Mouse (Mus musculus): ENCODE data around the gene Flcn. TPM values are rescaled to one million over a fixed set of nuclear protein-coding genes. Genes with fewer than 3 reads are reported as not detected.

Gene Flcn
- polyA plus RNA-seq, 1 experiment: not detected

GRCm38 (mm10) chr11:59787199-59787781, 22.5 kb downstream of the Flcn start, which contains the start of gene Pld6:
Gene Pld6, minus strand, starts transcription at chr11:59787645.
- TF ChIP-seq CTCF (IDR thresholded peaks at IDR 0.05; ENCODE audit: insufficient read depth, low read depth, low read length) (no peak), POLR2A (IDR thresholded peaks at IDR 0.05; ENCODE audit: insufficient read depth, low read depth, low read length) (no peak)
- Histone ChIP-seq H3K27ac (ENCODE audit: insufficient read depth, low read depth, low read length) (no peak within 1 kb of the TSS), H3K4me3 (ENCODE audit: insufficient read depth, low read depth, low read length) (peak within 1 kb of the TSS; percentile 35), H3K4me1 (ENCODE audit: control insufficient read depth, insufficient read depth, low read length) (peaks cover 14% of the 10 kb centered on the region; the same call in 1 of the 2 replicates)
- 1% methylated on average over 51 of the region's 51 CpGs for WGBS

GRCm38 (mm10) chr11:59786444-59787198, 23.2 kb downstream of the Flcn start:
- TF ChIP-seq POLR2A (IDR thresholded peaks at IDR 0.05; ENCODE audit: insufficient read depth, low read depth, low read length) (no peak), CTCF (IDR thresholded peaks at IDR 0.05; ENCODE audit: insufficient read depth, low read depth, low read length) (no peak)
- 54% methylated on average over 15 of the region's 15 CpGs for WGBS
- Histone ChIP-seq H3K4me1 (ENCODE audit: control insufficient read depth, insufficient read depth, low read length) (peaks cover 14% of the 10 kb centered on the region; the same call in 1 of the 2 replicates), H3K4me3 (ENCODE audit: insufficient read depth, low read depth, low read length) (peak overlapping the region; percentile 35), H3K27ac (ENCODE audit: insufficient read depth, low read depth, low read length) (no peak overlapping the region)

DNA sequence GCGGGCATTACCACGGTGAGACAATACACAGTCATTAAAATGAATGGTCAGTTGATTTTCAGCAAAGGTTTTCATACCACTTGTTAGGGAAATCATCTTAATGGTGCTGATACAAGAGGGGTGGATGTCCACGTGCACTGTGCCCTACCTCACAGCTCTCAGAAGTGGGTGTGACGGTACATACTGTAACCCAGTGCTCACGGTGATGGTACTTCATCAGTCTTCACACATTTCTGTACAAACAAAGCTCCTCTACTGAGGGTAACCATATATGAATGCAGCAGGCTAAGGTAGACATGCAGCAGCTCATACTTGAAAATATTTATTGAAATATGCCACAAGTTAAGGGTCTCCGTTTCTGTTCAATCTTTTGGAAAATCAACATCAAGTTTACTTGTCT, 26.2 kb downstream of the Flcn start:
- no peak for TF ChIP-seq CTCF (IDR thresholded peaks at IDR 0.05; ENCODE audit: insufficient read depth, low read depth, low read length)
- no peak for TF ChIP-seq POLR2A (IDR thresholded peaks at IDR 0.05; ENCODE audit: insufficient read depth, low read depth, low read length)
- no peak overlapping the region for H3K4me3 ChIP-seq (ENCODE audit: insufficient read depth, low read depth, low read length)
- H3K4me1 ChIP-seq (ENCODE audit: control insufficient read depth, insufficient read depth, low read length): peaks cover 14% of the 10 kb centered on the region; the same call in 1 of the 2 replicates
- WGBS: 80% methylated on average over 6 of the region's 6 CpGs
- H3K27ac ChIP-seq (ENCODE audit: insufficient read depth, low read depth, low read length): no peak overlapping the region

DNA sequence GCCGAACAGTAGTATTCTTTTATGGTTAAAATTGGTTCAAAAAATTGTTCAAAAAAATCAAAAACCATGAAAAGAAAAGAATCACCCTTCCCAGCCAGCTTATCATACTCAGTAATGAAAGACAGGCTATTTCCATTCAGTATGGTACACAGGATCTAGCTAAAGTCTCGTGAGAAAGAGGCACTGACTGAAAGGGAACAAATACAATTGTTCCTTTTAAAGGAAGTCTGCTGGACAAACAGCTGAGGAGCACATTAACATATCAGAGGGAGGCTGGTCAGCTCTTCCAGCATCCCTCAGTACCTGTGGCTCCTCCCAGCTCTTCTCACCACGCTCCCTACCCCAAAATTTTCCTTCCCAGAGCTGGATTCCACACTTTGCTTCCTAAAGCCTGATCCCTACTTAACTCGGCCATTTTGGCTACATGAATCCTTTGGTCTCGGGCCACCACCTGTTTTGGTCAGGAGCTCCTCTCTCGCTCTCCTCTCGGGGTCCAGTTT, 27.7 kb downstream of the Flcn start:
- no peak overlapping the region for H3K27ac ChIP-seq (ENCODE audit: insufficient read depth, low read depth, low read length)
- no peak overlapping the region for H3K4me3 ChIP-seq (ENCODE audit: insufficient read depth, low read depth, low read length)
- 69% methylated on average over 7 of the region's 7 CpGs for WGBS
- H3K4me1 ChIP-seq (ENCODE audit: control insufficient read depth, insufficient read depth, low read length): peaks cover 8% of the 10 kb centered on the region; the same call in 1 of the 2 replicates
- no peak for TF ChIP-seq POLR2A (IDR thresholded peaks at IDR 0.05; ENCODE audit: insufficient read depth, low read depth, low read length)
- no peak for TF ChIP-seq CTCF (IDR thresholded peaks at IDR 0.05; ENCODE audit: insufficient read depth, low read depth, low read length)

- no peak overlapping the region for H3K27ac ChIP-seq (ENCODE audit: insufficient read depth, low read depth, low read length)
- no peaks in the 10 kb centered on the region for H3K4me1 ChIP-seq (ENCODE audit: control insufficient read depth, insufficient read depth, low read length)
- no peak overlapping the region for H3K4me3 ChIP-seq (ENCODE audit: insufficient read depth, low read depth, low read length)
- TF ChIP-seq CTCF (IDR thresholded peaks at IDR 0.05; ENCODE audit: insufficient read depth, low read depth, low read length) (no peak), POLR2A (IDR thresholded peaks at IDR 0.05; ENCODE audit: insufficient read depth, low read depth, low read length) (no peak)
- 88% methylated on average over 4 of the region's 4 CpGs for WGBS
Observed at GRCm38 (mm10) chr11:59780241-59780640, 29.6 kb downstream of the Flcn start.

GRCm38 (mm10) chr11:59779406-59779805, 30.4 kb downstream of the Flcn start:
- Histone ChIP-seq H3K4me1 (ENCODE audit: control insufficient read depth, insufficient read depth, low read length) (no peaks in the 10 kb centered on the region), H3K4me3 (ENCODE audit: insufficient read depth, low read depth, low read length) (no peak overlapping the region), H3K27ac (ENCODE audit: insufficient read depth, low read depth, low read length) (no peak overlapping the region)
- WGBS: 69% methylated on average over 4 of the region's 4 CpGs
- TF ChIP-seq POLR2A (IDR thresholded peaks at IDR 0.05; ENCODE audit: insufficient read depth, low read depth, low read length) (no peak), CTCF (IDR thresholded peaks at IDR 0.05; ENCODE audit: insufficient read depth, low read depth, low read length) (no peak)

DNA sequence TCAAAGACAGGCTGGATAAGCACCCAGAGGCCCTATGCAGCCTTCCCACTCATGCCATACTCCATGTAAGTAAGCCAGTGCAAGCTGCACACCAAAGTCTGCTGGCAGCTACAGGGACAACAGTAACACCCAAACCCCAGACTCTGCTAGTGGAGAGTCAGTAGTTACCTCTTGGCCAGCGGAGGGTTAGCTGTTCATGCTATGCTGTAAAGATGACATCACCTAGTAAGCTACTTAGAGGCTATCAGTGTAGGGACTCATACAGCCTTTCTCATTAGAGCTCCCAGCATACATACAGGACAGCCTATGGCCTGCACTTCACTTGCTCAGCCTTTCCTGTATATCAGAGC, 31.0 kb downstream of the Flcn start:
- TF ChIP-seq POLR2A (IDR thresholded peaks at IDR 0.05; ENCODE audit: insufficient read depth, low read depth, low read length) (no peak), CTCF (IDR thresholded peaks at IDR 0.05; ENCODE audit: insufficient read depth, low read depth, low read length) (no peak)
- Histone ChIP-seq H3K4me1 (ENCODE audit: control insufficient read depth, insufficient read depth, low read length) (no peaks in the 10 kb centered on the region), H3K4me3 (ENCODE audit: insufficient read depth, low read depth, low read length) (no peak overlapping the region), H3K27ac (ENCODE audit: insufficient read depth, low read depth, low read length) (no peak overlapping the region)
- 85% methylated on average over 1 of the region's 1 CpGs for WGBS

DNA sequence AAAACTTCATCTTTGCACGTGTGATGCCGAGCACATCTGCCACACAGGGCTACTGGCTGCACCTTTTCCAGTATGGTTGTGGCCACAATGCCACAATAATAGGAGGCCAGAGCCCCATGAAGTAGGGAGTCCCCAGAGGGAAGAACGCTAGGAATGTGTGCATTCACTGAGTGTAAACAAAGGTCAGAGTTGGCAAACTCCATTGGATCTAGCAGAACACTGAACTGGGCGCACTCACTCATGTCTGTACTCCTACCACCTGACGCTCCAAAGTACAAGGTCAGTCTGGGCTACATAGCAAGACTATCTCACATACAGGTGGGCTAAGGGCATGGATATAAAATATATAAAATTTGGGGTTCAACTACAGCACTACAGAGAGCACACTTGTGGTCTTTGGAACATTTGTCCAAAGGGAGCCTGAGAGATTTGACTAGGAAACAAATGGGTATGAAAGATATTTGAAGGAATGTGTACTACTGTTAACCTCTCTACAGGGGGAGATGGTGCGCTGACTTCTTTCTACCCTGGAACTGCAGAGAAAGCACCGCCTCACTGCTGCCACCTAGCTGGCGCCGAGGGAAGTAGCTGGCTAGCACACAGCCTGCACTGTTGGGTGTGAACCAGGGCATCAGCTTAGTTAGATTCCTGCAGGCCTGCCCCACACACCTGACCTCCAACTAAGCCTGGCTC, 31.5 kb downstream of the Flcn start:
- H3K4me3 ChIP-seq (ENCODE audit: insufficient read depth, low read depth, low read length): no peak overlapping the region
- TF ChIP-seq POLR2A (IDR thresholded peaks at IDR 0.05; ENCODE audit: insufficient read depth, low read depth, low read length) (no peak), CTCF (IDR thresholded peaks at IDR 0.05; ENCODE audit: insufficient read depth, low read depth, low read length) (peak; percentile 84)
- no peaks in the 10 kb centered on the region for H3K4me1 ChIP-seq (ENCODE audit: control insufficient read depth, insufficient read depth, low read length)
- 58% methylated on average over 9 of the region's 9 CpGs for WGBS
- H3K27ac ChIP-seq (ENCODE audit: insufficient read depth, low read depth, low read length): no peak overlapping the region

DNA sequence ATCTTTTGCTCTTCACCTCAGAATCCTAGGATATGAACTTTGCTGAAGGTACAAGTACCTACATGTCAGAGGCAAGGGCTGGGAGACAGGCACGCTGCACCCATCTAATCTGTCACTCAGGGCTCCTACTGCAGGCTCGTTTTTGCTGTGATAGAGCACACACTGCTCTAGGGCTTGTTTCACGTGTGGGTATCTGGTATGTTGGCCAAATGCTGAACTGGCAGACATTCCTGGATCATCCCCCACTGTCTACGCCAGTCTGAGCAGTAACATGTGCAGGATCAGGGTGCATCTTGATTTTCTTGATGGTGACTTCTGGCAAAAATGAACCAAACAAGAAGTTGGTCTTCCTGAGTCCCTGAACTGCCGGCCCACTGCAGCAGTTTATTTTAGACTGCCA, 32.6 kb downstream of the Flcn start:
- Histone ChIP-seq H3K27ac (ENCODE audit: insufficient read depth, low read depth, low read length) (no peak overlapping the region), H3K4me3 (ENCODE audit: insufficient read depth, low read depth, low read length) (no peak overlapping the region), H3K4me1 (ENCODE audit: control insufficient read depth, insufficient read depth, low read length) (no peaks in the 10 kb centered on the region)
- 88% methylated on average over 5 of the region's 5 CpGs for WGBS
- TF ChIP-seq CTCF (IDR thresholded peaks at IDR 0.05; ENCODE audit: insufficient read depth, low read depth, low read length): no peak
- no peak for TF ChIP-seq POLR2A (IDR thresholded peaks at IDR 0.05; ENCODE audit: insufficient read depth, low read depth, low read length)
